Mouse (Mus musculus): ENCODE results near the gene Ihh.

Gene Ihh

GRCm38 (mm10) chr1:74947986-74948670 lies 3.3 kb downstream of the Ihh start:
- peak; percentile 25 for DNase-seq (ENCODE audit: low read depth, low spot score)

- no peak for DNase-seq (ENCODE audit: low read depth, low spot score)
Measured at GRCm38 (mm10) chr1:74941651-74942360, 9.7 kb downstream of the Ihh start.

GRCm38 (mm10) chr1:74939762-74940161 lies 11.7 kb downstream of the Ihh start:
- no peak for DNase-seq (ENCODE audit: low read depth, low spot score)

GRCm38 (mm10) chr1:74936221-74936830 lies 15.1 kb downstream of the Ihh start:
- DNase-seq (ENCODE audit: low read depth, low spot score) = no peak

GRCm38 (mm10) chr1:74935402-74935801 lies 16.1 kb downstream of the Ihh start, which contains the start of gene Cfap65:
Gene Cfap65, minus strand, starts transcription at chr1:74935599.
- DNase-seq (ENCODE audit: low read depth, low spot score) = peak; percentile 27

GRCm38 (mm10) chr1:74927621-74928296 lies 23.7 kb downstream of the Ihh start:
- no peak for DNase-seq (ENCODE audit: low read depth, low spot score)

- DNase-seq (ENCODE audit: low read depth, low spot score) = peak; percentile 36
Measured at GRCm38 (mm10) chr1:74926721-74927120, 24.8 kb downstream of the Ihh start.

- DNase-seq (ENCODE audit: low read depth, low spot score) = no peak
Measured at GRCm38 (mm10) chr1:74924464-74924863, 27.0 kb downstream of the Ihh start.

GRCm38 (mm10) chr1:74915706-74916105 lies 35.8 kb downstream of the Ihh start:
- no peak for DNase-seq (ENCODE audit: low read depth, low spot score)

GRCm38 (mm10) chr1:74902191-74902590 lies 49.3 kb downstream of the Ihh start:
- DNase-seq (ENCODE audit: low read depth, low spot score) = no peak

GRCm38 (mm10) chr1:74901686-74902085 lies 49.8 kb downstream of the Ihh start:
- no peak for DNase-seq (ENCODE audit: low read depth, low spot score)

- no peak for DNase-seq (ENCODE audit: low read depth, low spot score)
Measured at GRCm38 (mm10) chr1:74900341-74901285, 50.9 kb downstream of the Ihh start.

GRCm38 (mm10) chr1:74898656-74899431 lies 52.6 kb downstream of the Ihh start:
- DNase-seq (ENCODE audit: low read depth, low spot score) = no peak

- no peak for DNase-seq (ENCODE audit: low read depth, low spot score)
Measured at GRCm38 (mm10) chr1:74897976-74898375, 53.5 kb downstream of the Ihh start.

All from retina, postnatal 7 days (tissue).